Mouse (Mus musculus): ENCODE results near the gene Tssc4.

- TF ChIP-seq NRF1 (IDR thresholded peaks at IDR 0.05; ENCODE audit: insufficient read depth, low read depth, low read length, poor library complexity, severe bottlenecking) (no peak), EP300 (IDR thresholded peaks at IDR 0.05; ENCODE audit: low read depth in 1 of 2, low read length in 2 of 2) (no peak), UBTF (IDR thresholded peaks at IDR 0.05; ENCODE audit: borderline replicate concordance, insufficient read depth, low read depth, low read length) (no peak), HCFC1 (IDR thresholded peaks at IDR 0.05; ENCODE audit: low read depth, low read length) (no peak), BHLHE40 (IDR thresholded peaks at IDR 0.05; ENCODE audit: borderline replicate concordance, low read depth, low read length) (no peak), CTCF (IDR thresholded peaks at IDR 0.05 in 2 of 3, conservative IDR thresholded peaks at IDR 0.05 in 1 of 3; ENCODE audit: control insufficient read depth in 1 of 3, insufficient read depth in 1 of 3, low read depth in 2 of 3, low read length in 3 of 3, poor library complexity in 1 of 3, severe bottlenecking in 1 of 3) (no peak), ZNF384 (IDR thresholded peaks at IDR 0.05; ENCODE audit: low read depth, low read length) (no peak), NELFE (IDR thresholded peaks at IDR 0.05; ENCODE audit: low read depth, low read length) (no peak), TAL1 (IDR thresholded peaks at IDR 0.05; ENCODE audit: low read length) (no peak), MYC (IDR thresholded peaks at IDR 0.05; ENCODE audit: low read depth, low read length) (no peak), SIN3A (IDR thresholded peaks at IDR 0.05; ENCODE audit: low read length) (no peak)
Measured at GRCm38 (mm10) chr7:143054612-143054965, 14.5 kb upstream of the Tssc4 start.

Measured in MEL (cell line).